Mouse (Mus musculus): ENCODE results near the gene Bahcc1.

The Bahcc1 gene

DNA sequence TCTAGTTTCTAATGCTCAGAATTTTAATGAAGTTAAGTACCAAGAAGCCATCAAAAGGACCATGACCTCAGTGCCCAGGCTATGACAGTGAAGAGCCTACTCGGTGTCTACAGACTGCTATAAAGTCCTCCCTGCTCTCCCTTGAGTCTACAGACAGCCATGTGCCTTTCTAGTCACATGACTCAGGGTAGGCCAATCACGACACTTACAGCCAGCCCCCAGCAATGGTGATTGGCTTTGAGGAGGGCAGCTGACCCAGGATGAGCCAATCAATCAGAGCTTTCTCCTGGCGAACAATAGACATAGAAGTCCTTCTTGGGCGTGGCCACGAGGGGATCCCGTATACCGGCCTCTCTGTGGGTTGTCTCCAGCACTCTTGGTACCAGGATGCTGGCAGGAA lies 65.0 kb downstream of the Bahcc1 start:
- no peak for DNase-seq (ENCODE audit: low spot score in 2 of 2)

DNA sequence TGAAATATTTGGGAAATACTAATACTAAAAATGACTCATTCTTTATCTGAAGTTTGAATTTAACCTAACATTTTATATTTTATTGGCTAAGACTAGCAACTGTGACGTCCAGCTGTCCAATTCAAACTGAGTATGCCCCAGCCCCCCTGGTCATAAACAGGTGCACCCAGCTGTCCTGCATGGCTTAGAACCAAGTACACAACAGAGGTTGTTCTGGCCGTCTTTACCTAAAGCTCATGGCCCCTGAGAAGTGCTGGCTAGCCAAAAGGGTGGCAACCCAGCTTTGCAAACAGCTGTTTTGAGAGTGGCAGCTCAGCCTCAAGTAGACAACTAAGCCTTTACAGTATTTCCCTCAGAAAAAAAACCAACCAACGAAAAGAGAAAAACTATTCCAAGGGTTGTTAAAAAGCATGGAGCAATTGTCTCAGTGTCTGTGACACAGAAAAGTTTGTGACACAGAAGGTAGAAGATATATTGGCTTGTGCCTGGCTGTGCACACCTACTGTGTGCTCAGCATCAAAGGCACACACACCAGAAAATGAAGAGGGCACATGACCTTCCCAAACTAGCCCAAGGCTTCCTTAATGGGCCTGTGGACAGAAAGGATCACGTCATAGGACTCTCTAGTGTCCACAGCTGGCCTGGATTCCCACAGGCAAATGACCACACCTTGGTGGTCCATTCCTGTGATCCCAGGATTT lies 65.8 kb downstream of the Bahcc1 start:
- no peak for DNase-seq (ENCODE audit: low spot score in 2 of 2)

DNA sequence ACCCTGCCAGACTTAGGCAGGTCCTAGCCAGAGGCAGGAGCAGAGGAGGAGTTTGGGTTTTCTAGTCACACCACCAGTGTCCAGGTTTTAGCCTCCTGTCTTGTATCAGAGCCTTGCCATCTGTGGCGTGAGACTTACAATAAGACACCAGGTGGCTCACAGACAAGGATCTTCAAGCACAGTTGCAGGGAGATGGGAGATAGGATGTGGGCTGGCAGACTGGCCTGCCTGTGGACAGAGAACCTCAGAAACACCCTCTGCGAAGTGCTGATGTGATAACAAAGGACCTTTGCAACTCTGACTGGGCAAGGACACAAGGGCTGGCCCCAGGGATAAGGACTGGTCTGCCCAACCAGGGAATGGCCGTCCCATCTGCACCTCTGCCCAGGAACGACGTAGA lies 66.7 kb downstream of the Bahcc1 start:
- DNase-seq (ENCODE audit: low spot score in 2 of 2): no peak

DNA sequence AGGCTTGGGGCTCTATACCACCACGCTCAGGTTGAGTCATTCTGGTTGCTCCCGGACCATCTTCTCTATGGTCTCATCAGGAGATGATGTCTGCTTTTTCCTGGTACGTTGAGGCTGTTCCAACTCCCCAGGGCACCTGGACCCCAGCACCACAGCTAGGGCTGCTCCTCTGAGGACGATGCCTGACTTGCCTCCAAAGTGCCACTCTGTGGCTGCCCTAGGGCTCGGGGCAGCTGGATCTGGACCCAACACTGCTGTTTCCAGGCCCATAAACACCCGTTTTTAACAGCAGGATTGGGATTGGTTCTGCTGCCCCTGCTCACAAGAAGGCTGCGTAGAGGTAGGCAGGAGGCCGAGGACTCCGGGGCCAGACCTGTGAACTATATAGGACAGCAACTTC lies 70.4 kb downstream of the Bahcc1 start:
- no peak for DNase-seq (ENCODE audit: low spot score in 2 of 2)

DNA sequence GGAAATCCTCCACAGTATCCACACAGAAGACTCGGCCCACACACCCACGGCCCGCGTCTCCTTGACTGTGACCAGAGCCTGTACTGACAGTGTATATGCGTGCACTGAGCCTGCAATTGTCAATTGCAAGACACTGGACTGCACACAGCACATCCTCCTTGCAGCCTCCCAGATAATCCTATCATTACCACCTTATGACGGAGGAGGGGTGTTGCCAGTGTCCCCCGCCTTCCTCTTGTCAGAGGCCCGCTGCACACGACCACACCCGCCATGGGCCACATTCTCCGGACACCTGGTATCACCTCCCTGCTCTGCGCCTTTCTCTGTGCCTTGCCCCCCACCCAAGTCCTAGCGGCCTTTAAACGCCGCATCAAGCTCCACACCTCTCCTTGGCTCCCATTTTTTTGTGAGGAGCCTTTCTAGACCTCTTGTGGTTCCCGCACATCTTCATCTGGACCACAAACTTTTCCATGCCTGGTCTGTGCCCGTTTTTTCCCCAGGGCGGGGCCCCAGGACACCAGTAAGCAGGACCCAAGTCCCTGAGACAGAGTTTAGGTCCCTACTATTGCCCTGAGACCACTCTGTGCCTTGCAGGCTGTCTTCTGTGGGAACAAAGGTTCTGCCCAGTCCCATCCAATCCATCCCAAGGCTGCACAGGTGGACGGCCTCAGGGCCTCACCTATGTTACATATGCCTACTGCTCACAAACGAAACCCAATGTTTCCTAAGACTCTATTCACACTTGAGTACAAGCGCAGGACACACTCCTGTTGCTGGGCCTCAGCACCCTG lies 71.0 kb downstream of the Bahcc1 start:
- no peak for DNase-seq (ENCODE audit: low spot score in 2 of 2)

DNA sequence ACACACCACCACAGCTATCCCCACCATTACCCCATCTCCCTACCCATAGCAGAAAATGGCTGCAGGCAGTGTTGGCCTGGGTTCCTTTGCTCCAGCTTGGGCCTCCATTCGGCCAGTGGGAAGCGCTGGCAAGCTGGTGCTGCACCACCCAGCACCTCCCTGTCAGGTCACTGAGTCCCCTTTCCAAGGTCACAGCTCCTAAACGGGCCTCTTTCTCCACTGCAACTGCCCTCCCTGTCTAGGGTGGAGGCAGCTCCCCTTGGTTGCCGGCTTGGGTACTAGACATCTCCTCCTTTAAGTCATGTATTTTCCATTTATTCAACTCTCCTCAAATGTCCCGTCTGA lies 71.6 kb downstream of the Bahcc1 start:
- no peak for DNase-seq (ENCODE audit: low spot score in 2 of 2)

DNA sequence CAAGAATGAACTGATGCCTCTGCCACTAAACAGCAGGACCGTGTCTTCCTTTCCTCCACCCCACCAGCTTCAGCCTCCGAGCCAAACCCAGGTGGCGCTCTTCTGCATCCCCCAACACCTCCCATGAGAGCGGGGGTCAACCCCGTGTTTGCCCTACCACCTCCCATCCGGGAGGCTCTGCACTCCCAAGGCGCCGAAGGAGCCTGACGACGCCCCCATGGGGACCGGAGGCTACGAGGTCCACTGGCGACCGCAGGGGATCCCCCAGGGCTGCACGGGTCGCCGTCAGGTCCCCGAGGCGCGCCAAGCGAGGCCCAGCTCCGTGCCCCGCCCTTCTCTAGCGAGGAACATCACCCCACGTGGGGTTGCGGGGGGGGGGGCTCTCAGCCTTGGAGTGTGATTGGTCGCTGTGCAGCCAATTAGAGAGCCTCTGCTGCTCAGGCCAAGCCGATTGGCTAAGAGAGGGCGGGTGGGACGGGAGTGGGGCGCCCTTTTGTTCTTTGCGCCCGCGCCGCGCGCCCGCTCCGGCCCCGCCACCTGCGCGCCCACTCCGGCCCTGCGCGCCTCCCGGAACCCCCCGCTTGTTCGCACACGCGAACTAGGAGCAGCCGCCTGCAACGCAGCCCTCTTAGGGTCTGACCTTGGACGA lies 72.3 kb downstream of the Bahcc1 start:
- DNase-seq (ENCODE audit: low spot score in 2 of 2): peak; percentile 86 to 89

DNA sequence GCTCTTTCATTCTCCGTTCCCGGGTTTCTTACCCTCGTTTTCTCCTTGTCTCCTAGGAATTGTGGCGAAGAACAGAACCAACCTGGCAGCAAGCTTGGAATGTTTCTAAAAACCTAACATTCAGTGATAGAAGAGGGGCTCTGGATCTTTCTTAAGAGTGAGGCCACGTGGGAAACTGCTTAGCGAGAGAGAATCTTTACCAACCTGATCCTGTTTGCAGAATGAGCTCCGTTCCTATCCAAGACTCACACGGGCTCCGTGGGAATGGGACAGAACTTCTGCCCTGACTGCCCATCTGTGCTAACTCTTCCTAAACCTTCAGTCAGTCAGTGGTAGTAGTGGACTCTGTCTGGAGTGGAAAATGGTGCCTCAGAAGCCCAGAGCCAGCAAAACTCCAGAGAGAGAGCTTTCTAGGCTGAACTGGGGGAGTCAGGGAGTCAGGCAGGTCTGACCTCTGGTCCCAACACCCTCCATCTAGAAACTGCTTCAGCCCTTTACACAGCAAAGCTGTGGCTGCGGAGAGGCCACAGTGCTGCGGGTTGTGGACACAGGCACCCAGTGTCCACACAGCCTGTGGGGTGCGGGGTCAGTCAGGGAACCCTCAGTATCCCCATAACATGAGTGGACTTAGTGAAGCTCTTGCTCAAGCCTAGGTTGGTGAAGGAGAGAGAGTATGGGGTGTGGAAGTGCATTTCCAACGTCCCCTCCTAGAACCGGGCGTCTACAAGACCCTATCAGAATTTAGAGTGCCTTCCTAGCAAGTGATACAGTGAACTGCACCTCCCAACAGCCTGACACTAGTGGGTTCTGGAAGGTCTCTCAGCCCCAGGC lies 73.0 kb downstream of the Bahcc1 start:
- no peak for DNase-seq (ENCODE audit: low spot score in 2 of 2)

DNA sequence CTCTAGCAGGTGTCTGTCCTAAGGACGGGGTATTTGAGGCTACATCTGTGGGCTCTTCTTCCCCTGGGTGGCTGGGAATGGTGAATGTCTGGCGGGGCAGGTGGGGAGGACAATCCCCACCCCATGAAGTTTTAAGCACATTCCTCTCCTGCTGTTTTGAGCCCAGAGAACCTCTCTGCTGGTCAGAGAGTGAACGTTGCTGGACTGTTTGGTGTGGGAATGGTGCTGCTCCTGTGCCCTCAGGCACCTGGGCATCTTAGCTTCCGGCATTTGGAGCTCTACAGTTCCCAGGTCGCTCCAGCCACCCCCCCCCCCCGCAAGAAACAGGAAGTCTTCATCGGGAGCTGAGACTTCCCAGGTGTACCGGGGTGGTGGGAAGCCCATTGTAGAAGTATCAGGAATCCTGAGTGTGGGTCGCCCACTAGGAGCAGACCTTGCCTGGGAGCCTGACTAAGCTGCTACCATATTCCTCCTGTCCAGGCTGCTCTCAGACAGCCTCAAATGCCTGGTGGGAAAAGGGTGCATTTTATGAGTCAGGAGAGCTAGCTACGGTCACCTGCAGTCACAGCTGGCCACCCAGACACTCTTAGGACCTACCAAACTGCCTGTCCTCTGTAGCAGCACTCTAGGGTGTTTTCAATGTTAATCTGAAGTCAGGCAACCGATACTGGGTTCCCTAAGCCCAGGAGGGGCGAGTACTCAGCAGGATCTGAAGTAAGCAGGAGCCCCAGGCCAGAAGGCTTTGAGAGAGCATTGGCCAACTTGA lies 73.8 kb downstream of the Bahcc1 start:
- no peak for DNase-seq (ENCODE audit: low spot score in 2 of 2)

DNA sequence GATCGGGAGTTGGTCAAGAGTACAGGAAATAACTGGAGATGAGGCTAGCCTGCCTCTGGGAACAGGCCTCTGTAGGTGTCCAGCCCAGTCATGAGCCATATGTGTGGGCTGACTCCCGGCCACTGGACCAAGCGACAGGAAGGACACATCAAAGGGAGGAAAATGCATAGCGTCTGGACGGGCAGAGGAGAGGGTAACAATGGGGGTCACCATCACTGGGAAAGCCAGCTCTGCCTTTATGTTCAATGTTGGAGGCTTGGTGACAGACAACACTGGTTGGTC lies 74.3 kb downstream of the Bahcc1 start:
- DNase-seq (ENCODE audit: low spot score in 2 of 2): no peak

DNA sequence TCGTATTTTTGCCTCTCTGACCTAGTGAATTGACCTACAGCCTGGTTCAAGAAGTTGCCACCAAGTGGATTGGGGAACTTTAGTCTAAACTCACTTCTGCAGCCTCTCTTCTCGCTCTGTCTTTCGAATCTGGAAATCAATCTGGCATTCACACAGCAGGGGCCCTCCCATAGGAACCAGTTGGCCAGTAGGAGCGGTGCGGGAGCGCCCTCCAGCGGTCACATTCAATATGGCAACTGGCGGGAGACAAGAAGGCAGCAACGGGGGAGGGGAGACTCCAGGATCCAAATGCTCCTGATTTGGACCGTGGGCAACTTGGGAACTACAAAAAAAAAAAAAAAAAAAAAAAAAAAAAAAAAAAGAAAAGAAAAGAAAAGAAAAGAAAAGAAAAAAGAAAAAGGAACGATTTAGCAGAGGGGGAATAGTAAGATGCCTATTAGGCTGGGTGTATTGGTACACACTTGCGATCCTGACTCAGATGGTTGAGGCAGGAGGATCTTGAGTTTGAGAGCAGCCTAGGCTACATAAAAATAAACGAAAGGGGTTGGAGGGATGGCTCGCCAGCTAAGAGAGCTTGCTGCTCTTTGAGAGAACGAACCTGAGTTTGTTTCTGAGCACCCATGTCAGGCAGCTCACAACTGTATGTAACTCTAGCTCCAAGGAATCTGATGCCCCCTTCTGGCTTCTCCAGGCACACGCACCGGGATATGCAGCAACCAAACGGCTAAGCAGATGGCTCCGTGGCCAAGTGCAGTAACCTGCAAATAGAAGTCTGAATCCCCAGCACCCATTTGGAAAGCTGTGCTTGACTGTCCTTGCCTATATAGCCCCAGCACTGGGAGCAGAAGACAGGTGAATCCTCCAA lies 75.1 kb downstream of the Bahcc1 start:
- peak; percentile 79 to 86 for DNase-seq (ENCODE audit: low spot score in 2 of 2)

DNA sequence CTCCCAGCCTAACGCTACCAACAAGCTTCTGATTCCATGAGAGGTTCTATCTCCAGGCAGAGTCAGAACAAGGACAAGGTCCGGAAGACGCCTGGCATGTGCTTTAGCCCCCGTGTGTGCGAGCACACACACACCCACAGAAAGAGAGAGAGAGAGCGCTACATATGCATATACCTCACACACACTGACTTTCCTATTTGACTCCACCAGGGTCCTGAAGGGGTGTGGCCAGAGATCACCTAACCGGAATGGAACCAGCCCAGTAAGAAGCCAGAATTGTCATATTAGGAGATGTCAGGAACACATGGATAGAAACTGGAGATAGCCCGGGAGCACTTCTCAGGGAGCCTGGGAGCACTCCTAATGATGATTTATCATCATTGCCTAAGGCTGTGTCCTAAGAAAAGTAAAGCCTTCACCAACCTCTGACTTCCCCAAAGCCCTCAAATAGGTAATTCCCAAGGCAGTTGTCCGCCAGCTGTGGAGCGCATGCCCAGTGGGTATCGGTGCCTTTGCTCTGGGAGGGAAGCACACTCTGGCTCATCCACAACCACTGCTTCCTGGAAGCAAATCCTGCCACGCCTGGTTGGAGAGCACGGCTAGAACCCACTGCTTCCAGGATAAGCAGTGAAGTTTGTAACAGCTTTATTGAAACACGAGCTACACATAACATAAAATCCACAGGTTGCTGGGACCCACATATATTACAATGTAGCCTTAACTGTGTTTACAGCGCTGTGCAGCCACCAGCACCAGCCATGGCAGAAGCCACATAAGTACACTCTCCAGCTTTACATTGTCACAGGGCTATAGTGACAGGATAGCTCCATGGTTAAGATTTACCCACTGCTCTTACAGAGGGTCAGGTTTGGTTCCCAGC lies 75.9 kb downstream of the Bahcc1 start:
- no peak for DNase-seq (ENCODE audit: low spot score in 2 of 2)

DNA sequence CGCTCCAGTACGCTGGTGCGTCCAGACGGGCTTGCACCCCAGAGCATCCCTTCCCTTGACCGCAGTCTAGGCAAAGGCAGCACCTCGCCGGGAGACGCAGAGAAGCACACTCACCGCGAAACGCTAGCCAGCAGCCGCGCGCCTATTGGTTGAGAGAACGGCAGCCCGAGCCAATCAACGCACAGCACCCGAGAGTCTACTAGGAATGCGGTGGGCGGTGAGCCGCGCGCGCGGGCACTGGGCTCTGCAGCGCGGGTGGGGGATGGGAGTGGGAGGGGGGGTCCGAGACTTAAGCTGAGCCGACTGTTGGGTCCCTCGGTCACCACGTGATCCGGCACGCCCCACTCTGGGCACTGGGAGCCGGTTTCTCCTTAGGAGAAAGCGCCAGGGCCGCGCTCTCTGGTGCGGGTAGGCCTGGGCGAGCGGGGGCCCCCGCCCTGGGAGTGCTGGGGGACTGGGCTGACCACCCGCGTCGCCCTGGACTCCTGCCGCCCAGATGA lies 78.1 kb downstream of the Bahcc1 start:
- peak in 1 of 2 experiments; percentile 52 for DNase-seq (ENCODE audit: low spot score in 2 of 2)

DNA sequence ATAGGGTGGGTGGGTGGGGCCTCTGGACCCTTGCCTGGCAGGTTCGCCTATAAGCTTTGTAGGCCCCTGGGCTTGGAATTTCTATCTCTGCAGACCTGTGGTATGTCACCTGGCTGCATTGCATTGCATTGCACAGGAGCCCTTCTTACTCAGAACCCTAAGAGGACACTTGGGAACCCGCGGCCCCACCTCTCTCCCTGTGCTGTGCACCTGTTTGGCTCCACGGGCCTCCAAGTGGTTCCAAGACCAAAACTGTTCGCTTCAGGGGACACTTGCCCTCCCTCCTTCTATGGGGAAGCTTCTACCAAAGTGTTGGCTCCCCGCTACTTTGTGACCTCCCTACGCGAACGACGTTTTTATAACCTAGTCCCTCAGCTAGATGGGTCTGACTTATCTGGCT lies 78.8 kb downstream of the Bahcc1 start:
- no peak for DNase-seq (ENCODE audit: low spot score in 2 of 2)

DNA sequence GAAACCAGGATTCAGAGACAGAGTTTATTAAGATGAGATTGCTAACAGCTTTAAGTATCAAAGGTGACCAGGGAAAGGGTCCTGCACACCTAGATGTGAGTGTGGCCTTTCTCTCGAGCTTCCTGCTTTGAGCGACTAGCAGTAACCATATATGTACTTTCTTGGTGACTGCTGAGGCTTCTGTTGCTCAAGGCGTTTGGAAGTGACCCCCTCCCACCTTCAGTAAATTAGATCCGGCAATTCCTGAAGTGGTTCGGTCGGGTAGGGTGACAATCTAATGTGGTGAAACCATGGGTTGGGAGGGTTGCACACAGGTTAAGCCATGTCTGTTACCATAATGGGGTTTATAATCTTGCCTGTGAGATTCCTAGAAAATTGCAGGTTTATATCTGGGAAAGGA lies 79.3 kb downstream of the Bahcc1 start:
- no peak for DNase-seq (ENCODE audit: low spot score in 2 of 2)

DNA sequence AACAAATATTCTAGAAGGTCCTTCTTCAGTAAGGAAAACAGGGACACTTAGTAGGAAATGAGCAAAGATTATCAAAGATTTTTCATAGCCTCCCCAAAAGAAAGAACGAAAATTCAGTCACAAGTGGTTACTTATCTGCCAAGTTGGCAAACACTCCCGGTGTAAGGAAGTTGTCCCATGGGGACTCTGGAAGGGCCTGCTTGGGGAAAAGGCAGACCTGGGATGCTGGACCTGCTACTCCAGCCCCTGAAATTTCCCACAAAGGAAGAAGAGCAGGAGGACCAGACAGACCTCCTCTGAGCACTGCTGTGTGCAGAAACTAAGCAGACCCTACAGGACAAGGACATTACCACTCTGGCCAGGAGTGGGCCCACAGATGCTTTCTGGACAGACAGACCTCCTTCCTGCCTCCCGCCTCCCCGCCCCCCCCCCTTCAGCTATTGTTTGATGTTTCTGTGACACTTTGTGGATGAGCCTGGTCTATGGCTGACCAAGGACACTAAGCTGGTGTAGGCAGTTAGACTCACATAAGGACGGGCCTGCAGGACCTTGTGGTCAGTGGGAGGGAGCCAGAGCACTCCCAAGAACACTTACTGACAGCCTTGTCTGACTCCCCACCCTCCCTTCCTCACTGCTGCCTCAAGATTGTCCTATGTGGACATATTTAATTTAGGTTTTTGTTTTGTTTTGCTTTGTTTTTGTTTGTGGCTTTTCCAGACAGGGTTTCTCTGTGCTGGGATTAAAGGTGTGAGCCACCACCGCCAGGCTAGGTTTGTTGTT lies 81.3 kb downstream of the Bahcc1 start:
- no peak for DNase-seq (ENCODE audit: low spot score in 2 of 2)

DNA sequence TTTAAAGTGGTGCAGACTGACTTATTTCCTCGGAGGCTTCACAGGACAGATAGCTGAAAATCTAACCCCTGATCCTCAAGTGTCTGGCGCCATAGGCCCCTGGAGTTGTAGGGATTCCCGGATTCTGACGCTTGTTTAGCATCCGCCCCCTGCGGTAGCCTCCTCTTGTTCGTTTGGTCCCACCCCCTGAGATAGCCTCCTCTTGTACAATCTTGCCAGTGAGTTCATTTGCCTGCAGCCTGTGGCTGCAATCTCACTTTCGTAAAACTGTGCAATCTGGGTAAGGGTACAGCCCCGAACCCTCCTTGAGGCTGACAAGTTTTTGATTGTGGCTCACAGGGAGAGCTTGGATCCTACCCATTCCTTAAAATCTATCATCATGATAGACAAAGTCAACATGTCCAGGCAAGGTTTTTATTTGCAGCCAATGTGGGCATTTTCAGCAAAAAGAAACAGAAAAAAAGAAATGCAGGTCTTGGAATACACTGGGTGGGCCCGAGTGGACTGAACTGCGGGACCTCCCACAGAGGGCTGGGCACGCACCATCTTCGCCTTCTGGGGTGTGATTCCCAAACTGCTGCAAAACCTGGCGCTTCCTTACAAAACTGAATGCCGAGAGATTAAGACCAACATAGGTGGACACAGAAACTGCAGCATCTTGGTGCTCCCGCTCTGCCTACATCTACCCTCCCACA lies 82.1 kb downstream of the Bahcc1 start:
- no peak for DNase-seq (ENCODE audit: low spot score in 2 of 2)

DNA sequence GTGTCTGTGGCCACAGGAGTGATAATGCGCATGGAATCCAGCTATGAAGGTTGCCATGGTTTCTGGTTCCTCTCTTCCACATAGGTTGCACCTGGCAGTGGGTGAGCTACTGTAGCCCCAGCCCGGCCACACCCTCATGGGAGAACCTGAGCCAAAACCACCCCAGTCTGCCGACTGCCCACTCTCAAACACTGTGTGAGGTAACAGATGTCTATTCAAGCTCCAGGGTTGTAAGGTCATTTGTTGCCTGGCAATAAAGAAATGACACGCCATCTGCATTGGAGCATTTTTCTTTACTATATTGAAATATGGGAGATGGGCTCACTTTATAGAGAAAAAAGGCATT lies 82.6 kb downstream of the Bahcc1 start:
- no peak for DNase-seq (ENCODE audit: low spot score in 2 of 2)

Measured in natural killer cell, adult 2 months (primary cell).